Mouse (Mus musculus) brain, embryonic 14.5 days (tissue): Measurements from ENCODE around the gene Atp8b4.

Experiments used
- CTCF ChIP-seq: fragments of 200-500 bp; IDR thresholded peaks from 2 replicates; pipeline ENCODE4 v1.5.1; 2012; ENCODE audit warnings: inconsistent platforms, mild to moderate bottlenecking, moderate library complexity, borderline replicate concordance; ENCODE audit not compliant: insufficient read depth, insufficient read length; ENCODE audit errors: extremely low read depth
- POLR2A ChIP-seq: fragments of 200-500 bp; IDR thresholded peaks from 2 replicates; pipeline ENCODE4 v1.6.1; 2012; ENCODE audit warnings: mild to moderate bottlenecking, inconsistent platforms, borderline replicate concordance; ENCODE audit not compliant: poor library complexity, insufficient read depth, insufficient read length, severe bottlenecking; ENCODE audit errors: extremely low read depth

- TF ChIP-seq CTCF (no peak), POLR2A (no peak)
These were observed 112.9 kb downstream of the Atp8b4 start for GRCm38 (mm10) chr2:126387458-126388037.
